Mouse (Mus musculus): ENCODE results near the gene Smap2. TPM values are rescaled to one million over a fixed set of nuclear protein-coding genes. Genes with fewer than 3 reads are reported as not detected.

The Smap2 gene
- polyA plus RNA-seq, 1 experiment from 2014 or later: 15.7 TPM

- Histone ChIP-seq H3K4me3 (replicated peaks) (peak overlapping the region; percentile 47), H3K9me3 (replicated peaks) (no peaks in the 10 kb centered on the region), H3K9ac (peak overlapping the region; percentile 40; the same call in 1 of the 2 replicates), H3K4me1 (peaks cover 27% of the 10 kb centered on the region), H3K4me2 (replicated peaks) (peak overlapping the region; percentile 68), H3K27me3 (peaks cover 18% of the 10 kb centered on the region), H3K27ac (replicated peaks) (peak overlapping the region; percentile 78), H3K36me3 (no peaks in the 10 kb centered on the region)
- 60% methylated on average over 14 of the region's 14 CpGs for WGBS
- no peak for ATAC-seq (ENCODE audit: insufficient number of reproducible peaks, low FRiP score, low TSS enrichment, low read depth)
Observed at GRCm38 (mm10) chr4:121040323-121040722, 23.3 kb upstream of the Smap2 start.

- 3% methylated on average over 46 of the region's 46 CpGs for WGBS
Observed at GRCm38 (mm10) chr4:121039331-121040115, 22.5 kb upstream of the Smap2 start, which contains the start of gene Col9a2. TSS of gene Col9a2 (plus strand) at chr4:121039385.

DNA sequence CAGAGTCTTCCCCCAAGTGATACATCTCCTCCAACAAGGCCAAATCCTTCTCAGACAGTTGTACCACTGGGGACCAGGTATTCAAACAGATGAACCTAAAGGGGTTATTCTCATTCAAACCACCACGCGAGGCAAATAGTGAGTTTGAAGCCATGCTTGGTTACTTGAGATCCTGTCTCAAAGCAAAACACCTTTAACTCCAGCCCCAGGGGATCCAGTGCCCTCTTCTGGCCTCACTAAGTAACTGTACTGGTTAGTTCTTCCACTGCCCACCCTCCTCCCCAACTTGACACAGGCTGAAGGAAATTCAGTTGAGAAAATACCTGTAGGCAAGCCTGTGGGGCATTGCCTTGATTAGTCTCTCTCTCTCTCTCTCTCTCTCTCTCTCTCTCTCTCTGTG is 16.0 kb upstream of the Smap2 start:
- H3K27me3 ChIP-seq: 0 out of 2 replicates have a peak, but pooled peaks cover 2% of the 10 kb centered on the region
- no peak overlapping the region for H3K9ac ChIP-seq
- no peak overlapping the region for H3K27ac ChIP-seq (replicated peaks)
- ATAC-seq (ENCODE audit: insufficient number of reproducible peaks, low FRiP score, low TSS enrichment, low read depth): no peak
- no peak overlapping the region for H3K4me3 ChIP-seq (replicated peaks)
- no peak overlapping the region for H3K4me2 ChIP-seq (replicated peaks)
- H3K36me3 ChIP-seq: no peaks in the 10 kb centered on the region
- H3K4me1 ChIP-seq: no peaks in the 10 kb centered on the region
- 62% methylated on average over 2 of the region's 2 CpGs for WGBS
- H3K9me3 ChIP-seq (replicated peaks): no peaks in the 10 kb centered on the region

More at GRCm38 (mm10) chr4:121039331-121040115, 22.5 kb upstream of the Smap2 start, which contains the start of gene Col9a2:
- no peak for ATAC-seq (ENCODE audit: insufficient number of reproducible peaks, low FRiP score, low TSS enrichment, low read depth)
- Histone ChIP-seq H3K4me3 (replicated peaks) (peak within 1 kb of the TSS; percentile 47), H3K36me3 (no peaks in the 10 kb centered on the region), H3K27ac (replicated peaks) (peak within 1 kb of the TSS; percentile 78; the same call in 1 of the 2 replicates), H3K9me3 (replicated peaks) (no peaks in the 10 kb centered on the region), H3K27me3 (peaks cover 18% of the 10 kb centered on the region), H3K4me1 (peaks cover 27% of the 10 kb centered on the region), H3K9ac (peak within 1 kb of the TSS; percentile 40), H3K4me2 (replicated peaks) (peak within 1 kb of the TSS; percentile 68)

DNA sequence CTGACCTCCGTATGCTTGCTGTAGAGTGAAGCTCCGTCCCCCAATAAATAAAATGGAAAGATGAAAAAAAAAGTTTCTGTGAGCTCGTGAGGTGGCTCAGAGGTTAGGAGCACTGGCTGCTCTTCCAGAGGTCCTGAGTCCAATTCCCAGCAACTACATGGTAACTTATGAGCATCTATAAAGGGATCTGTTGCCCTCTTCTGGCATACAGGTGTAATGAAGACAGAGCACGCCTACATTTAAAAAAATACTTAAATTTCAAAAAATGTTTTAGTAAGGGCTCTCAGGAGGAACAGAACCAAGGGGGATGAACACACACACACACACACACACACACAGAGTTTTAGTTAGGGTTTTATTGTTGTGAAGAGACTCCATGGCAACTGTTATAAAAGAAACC is 14.4 kb upstream of the Smap2 start:
- no peaks in the 10 kb centered on the region for H3K27me3 ChIP-seq
- H3K9me3 ChIP-seq (replicated peaks): no peaks in the 10 kb centered on the region
- no peaks in the 10 kb centered on the region for H3K4me1 ChIP-seq
- 60% methylated on average over 4 of the region's 4 CpGs for WGBS
- H3K4me2 ChIP-seq (replicated peaks): no peak overlapping the region
- no peak overlapping the region for H3K27ac ChIP-seq (replicated peaks)
- H3K4me3 ChIP-seq (replicated peaks): no peak overlapping the region
- ATAC-seq (ENCODE audit: insufficient number of reproducible peaks, low FRiP score, low TSS enrichment, low read depth): no peak
- H3K9ac ChIP-seq: no peak overlapping the region
- H3K36me3 ChIP-seq: no peaks in the 10 kb centered on the region

DNA sequence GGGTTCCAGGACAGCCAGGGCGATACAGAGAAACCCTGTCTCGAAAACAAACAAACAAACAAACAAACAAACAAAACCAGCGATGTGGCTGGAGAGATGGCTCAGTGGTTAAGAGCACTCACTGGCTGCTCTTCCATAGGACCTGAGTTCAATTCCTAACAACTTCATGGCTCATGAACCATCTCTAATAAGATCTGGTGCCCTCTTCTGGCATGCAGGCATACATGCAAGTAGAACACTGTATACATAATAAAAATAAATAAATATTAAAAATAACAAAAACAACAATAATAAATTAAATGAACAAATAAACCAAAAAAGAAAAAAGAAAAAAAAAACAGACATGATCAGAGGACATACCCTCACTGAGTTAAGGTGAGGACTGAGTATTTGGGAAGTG is 12.6 kb upstream of the Smap2 start:
- H3K27ac ChIP-seq (replicated peaks): no peak overlapping the region
- H3K9ac ChIP-seq: no peak overlapping the region
- no peak overlapping the region for H3K4me2 ChIP-seq (replicated peaks)
- no peak for ATAC-seq (ENCODE audit: insufficient number of reproducible peaks, low FRiP score, low TSS enrichment, low read depth)
- no peaks in the 10 kb centered on the region for H3K27me3 ChIP-seq
- H3K4me3 ChIP-seq (replicated peaks): no peak overlapping the region
- 73% methylated on average over 3 of the region's 3 CpGs for WGBS
- no peaks in the 10 kb centered on the region for H3K36me3 ChIP-seq
- no peaks in the 10 kb centered on the region for H3K9me3 ChIP-seq (replicated peaks)
- no peaks in the 10 kb centered on the region for H3K4me1 ChIP-seq

- no peak overlapping the region for H3K4me3 ChIP-seq (replicated peaks)
- no peak overlapping the region for H3K4me2 ChIP-seq (replicated peaks)
- ATAC-seq (ENCODE audit: insufficient number of reproducible peaks, low FRiP score, low TSS enrichment, low read depth): no peak
- no peaks in the 10 kb centered on the region for H3K4me1 ChIP-seq
- H3K36me3 ChIP-seq: no peaks in the 10 kb centered on the region
- H3K27ac ChIP-seq (replicated peaks): no peak overlapping the region
- H3K9me3 ChIP-seq (replicated peaks): no peaks in the 10 kb centered on the region
- 24% methylated on average over 14 of the region's 14 CpGs for WGBS
- H3K27me3 ChIP-seq: no peaks in the 10 kb centered on the region
- H3K9ac ChIP-seq: no peak overlapping the region
Observed at GRCm38 (mm10) chr4:121028659-121029392, 11.8 kb upstream of the Smap2 start.

DNA sequence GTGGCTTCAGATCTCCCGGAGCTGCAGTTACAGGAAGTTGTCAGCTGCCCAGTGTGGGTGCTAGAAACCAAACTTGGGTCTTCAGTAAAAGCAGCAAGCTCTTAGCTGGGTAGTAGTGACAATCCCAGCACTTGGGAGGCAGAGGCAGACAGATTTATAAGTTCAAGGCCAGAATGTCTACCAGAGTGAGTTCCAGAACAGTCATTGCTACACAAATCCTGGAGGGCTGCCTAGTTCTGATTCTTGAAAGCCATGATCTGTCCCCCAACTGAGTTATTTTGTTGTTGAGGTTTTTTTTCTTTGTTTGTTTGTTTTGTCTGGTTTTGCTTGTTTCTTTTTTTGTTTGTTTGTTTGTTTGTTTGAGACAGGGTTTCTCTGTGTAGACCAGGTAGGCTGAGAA is 11.1 kb upstream of the Smap2 start:
- H3K9me3 ChIP-seq (replicated peaks): no peaks in the 10 kb centered on the region
- H3K4me3 ChIP-seq (replicated peaks): no peak overlapping the region
- no peak for ATAC-seq (ENCODE audit: insufficient number of reproducible peaks, low FRiP score, low TSS enrichment, low read depth)
- H3K4me2 ChIP-seq (replicated peaks): no peak overlapping the region
- WGBS: 42% methylated on average over 1 of the region's 1 CpGs
- H3K27ac ChIP-seq (replicated peaks): no peak overlapping the region
- H3K27me3 ChIP-seq: no peaks in the 10 kb centered on the region
- no peaks in the 10 kb centered on the region for H3K36me3 ChIP-seq
- H3K4me1 ChIP-seq: no peaks in the 10 kb centered on the region
- H3K9ac ChIP-seq: no peak overlapping the region

- Histone ChIP-seq H3K4me3 (replicated peaks) (no peak overlapping the region), H3K36me3 (no peaks in the 10 kb centered on the region), H3K27ac (replicated peaks) (no peak overlapping the region), H3K4me1 (no peaks in the 10 kb centered on the region), H3K4me2 (replicated peaks) (no peak overlapping the region), H3K9me3 (replicated peaks) (no peaks in the 10 kb centered on the region), H3K9ac (no peak overlapping the region), H3K27me3 (no peaks in the 10 kb centered on the region)
- 58% methylated on average over 2 of the region's 2 CpGs for WGBS
- ATAC-seq (ENCODE audit: insufficient number of reproducible peaks, low FRiP score, low TSS enrichment, low read depth): no peak
Observed at GRCm38 (mm10) chr4:121025681-121026080, 8.6 kb upstream of the Smap2 start.

DNA sequence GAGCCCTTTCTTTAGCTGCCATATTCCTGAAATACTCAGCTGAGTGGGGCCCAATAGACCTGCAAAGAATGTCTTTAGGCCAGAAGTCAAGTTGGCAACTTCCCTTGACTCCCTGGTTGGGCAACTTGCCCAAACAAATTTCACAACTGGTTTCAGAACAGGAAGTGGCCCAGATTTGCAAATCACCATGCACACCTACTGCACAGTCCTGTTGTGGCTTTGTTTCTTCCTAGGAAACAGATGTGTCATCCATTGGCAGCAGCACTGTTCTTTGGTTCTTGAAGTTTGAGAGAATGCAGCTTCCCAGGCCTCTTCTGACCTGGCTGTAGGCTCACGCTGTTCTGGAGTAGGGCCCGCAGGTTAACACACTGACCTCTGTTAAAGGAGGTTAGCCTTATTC is 6.9 kb upstream of the Smap2 start:
- Histone ChIP-seq H3K36me3 (no peaks in the 10 kb centered on the region), H3K9me3 (replicated peaks) (no peaks in the 10 kb centered on the region), H3K4me3 (replicated peaks) (no peak overlapping the region), H3K27ac (replicated peaks) (no peak overlapping the region), H3K4me2 (replicated peaks) (no peak overlapping the region), H3K9ac (no peak overlapping the region), H3K4me1 (no peaks in the 10 kb centered on the region), H3K27me3 (no peaks in the 10 kb centered on the region)
- no peak for ATAC-seq (ENCODE audit: insufficient number of reproducible peaks, low FRiP score, low TSS enrichment, low read depth)
- 79% methylated on average over 2 of the region's 2 CpGs for WGBS

DNA sequence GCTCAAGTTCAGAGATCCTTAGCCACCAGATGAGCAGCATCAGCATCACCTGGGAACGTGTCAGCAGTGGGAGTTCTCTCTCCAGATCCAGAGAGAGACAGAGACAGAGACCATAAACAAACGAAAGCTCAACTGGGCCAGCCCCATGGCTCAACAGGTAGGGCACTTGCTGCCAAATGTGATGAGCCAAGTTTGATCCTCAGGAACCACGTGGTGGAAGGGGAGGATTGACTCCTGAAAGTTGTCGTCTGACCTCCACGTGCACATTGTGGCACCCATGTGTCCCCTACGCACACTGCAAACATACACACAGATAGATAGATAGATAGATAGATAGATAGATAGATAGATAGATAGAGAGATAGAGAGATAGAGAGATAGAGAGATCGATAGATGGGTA is 6.4 kb upstream of the Smap2 start:
- WGBS: 80% methylated on average over 7 of the region's 7 CpGs
- no peak overlapping the region for H3K9ac ChIP-seq
- H3K4me2 ChIP-seq (replicated peaks): no peak overlapping the region
- ATAC-seq (ENCODE audit: insufficient number of reproducible peaks, low FRiP score, low TSS enrichment, low read depth): no peak
- no peaks in the 10 kb centered on the region for H3K36me3 ChIP-seq
- H3K27ac ChIP-seq (replicated peaks): no peak overlapping the region
- H3K9me3 ChIP-seq (replicated peaks): no peaks in the 10 kb centered on the region
- H3K4me1 ChIP-seq: no peaks in the 10 kb centered on the region
- H3K4me3 ChIP-seq (replicated peaks): no peak overlapping the region
- H3K27me3 ChIP-seq: no peaks in the 10 kb centered on the region

GRCm38 (mm10) chr4:121021911-121022310 is 4.9 kb upstream of the Smap2 start:
- no peaks in the 10 kb centered on the region for H3K9me3 ChIP-seq (replicated peaks)
- ATAC-seq (ENCODE audit: insufficient number of reproducible peaks, low FRiP score, low TSS enrichment, low read depth): no peak
- H3K4me2 ChIP-seq (replicated peaks): no peak overlapping the region
- H3K27ac ChIP-seq (replicated peaks): no peak overlapping the region
- H3K36me3 ChIP-seq: no peaks in the 10 kb centered on the region
- peaks cover 5% of the 10 kb centered on the region; the same call in 1 of the 2 replicates for H3K4me1 ChIP-seq
- H3K27me3 ChIP-seq: no peaks in the 10 kb centered on the region
- H3K9ac ChIP-seq: no peak overlapping the region
- H3K4me3 ChIP-seq (replicated peaks): no peak overlapping the region
